Mouse (Mus musculus) liver, embryonic 11.5 days (tissue): ENCODE data around the gene Map1lc3b. TPM values are rescaled to one million over a fixed set of nuclear protein-coding genes. Genes with fewer than 3 reads are reported as not detected.

Experiments used
- ATAC-seq: fragments of 200-750 bp; cut with Nextera tagmentation; replicated peaks from 2 replicates; pipeline ENCODE4 v1.8.0; 2017; ENCODE audit warnings: moderate number of reproducible peaks, mild to moderate bottlenecking, moderate TSS enrichment, moderate library complexity; ENCODE audit not compliant: low FRiP score
- DNase-seq: peaks from one replicate; pipeline ENCODE4 v3.0.0-alpha.2; 2017; ENCODE audit warnings: low spot score
- H3K27ac ChIP-seq: fragments of 300-500 bp; sonication (generic); 2 replicates; pipeline ENCODE4 v1.5.1; 2014; ENCODE audit warnings: mild to moderate bottlenecking, low read depth, low read length, control low read depth
- H3K27me3 ChIP-seq: fragments of 300-500 bp; sonication (generic); replicated peaks from 2 replicates; pipeline ENCODE4 v1.6.1; 2014; ENCODE audit warnings: low read length, mixed read lengths; ENCODE audit not compliant: control insufficient read depth, insufficient read depth
- H3K36me3 ChIP-seq: fragments of 300-500 bp; sonication (generic); 2 replicates; pipeline ENCODE4 v1.6.1; 2014; ENCODE audit warnings: mild to moderate bottlenecking, low read length, moderate library complexity, mixed read lengths; ENCODE audit not compliant: control insufficient read depth, insufficient read depth
- H3K4me1 ChIP-seq: fragments of 300-500 bp; sonication (generic); replicated peaks from 2 replicates; pipeline ENCODE4 v1.6.1; 2014; ENCODE audit warnings: low read length, mixed read lengths; ENCODE audit not compliant: control insufficient read depth, insufficient read depth
- H3K4me2 ChIP-seq: fragments of 300-500 bp; sonication (generic); 2 replicates; pipeline ENCODE4 v1.6.1; 2014; ENCODE audit warnings: mild to moderate bottlenecking, control low read depth, moderate library complexity
- H3K4me3 ChIP-seq: fragments of 300-500 bp; sonication (generic); 2 replicates; pipeline ENCODE4 v1.5.1; 2014; ENCODE audit warnings: low read depth, low read length, control low read depth
- H3K9ac ChIP-seq: fragments of 300-500 bp; sonication (generic); 2 replicates; pipeline ENCODE4 v1.6.1; 2014; ENCODE audit warnings: low read depth, low read length, control low read depth
- H3K9me3 ChIP-seq: fragments of 300-500 bp; sonication (generic); 2 replicates; pipeline ENCODE4 v1.6.1; 2016; ENCODE audit warnings: low read length, inconsistent platforms, mixed read lengths; ENCODE audit not compliant: control insufficient read depth
- WGBS: fragments of 180-500 bp; shearing (Covaris S2); extraction: QIAGEN DNeasy Blood & Tissue Kit; methylation state at CpG from one replicate; pipeline ENCODE4 v1.1.7; 2014; 5-methylcytosine and 5-hydroxymethylcytosine counted together
- polyA plus RNA-seq: library from polyadenylated mRNA; unstranded; fragments of >200 nt; fragmentation: Nextera tagmentation; extraction: Ambion mirVana; gene quantifications from 2 replicates; pipeline ENCODE4 v1.2.1, GENCODE M21; 2014

The Map1lc3b gene
- polyA plus RNA-seq, 1 experiment from 2014 or later: 167 TPM

GRCm38 (mm10) chr8:121563701-121564100 lies 26.5 kb upstream of the Map1lc3b start:
- ATAC-seq (no peak), DNase-seq (no peak)
- peaks cover 11% of the 10 kb centered on the region for H3K4me1 ChIP-seq
- no peaks in the 10 kb centered on the region for H3K9me3 ChIP-seq
- no peaks in the 10 kb centered on the region for H3K27me3 ChIP-seq
- H3K4me2 ChIP-seq: no peak overlapping the region
- no peak overlapping the region for H3K27ac ChIP-seq
- peaks cover 7% of the 10 kb centered on the region for H3K36me3 ChIP-seq
- no peak overlapping the region for H3K9ac ChIP-seq
- 79% methylated on average over 6 of the region's 6 CpGs for WGBS
- H3K4me3 ChIP-seq: no peak overlapping the region

- Histone ChIP-seq H3K27me3 (no peaks in the 10 kb centered on the region), H3K36me3 (no peaks in the 10 kb centered on the region; the same call in 1 of the 2 replicates), H3K9ac (no peak overlapping the region), H3K4me1 (peaks cover 20% of the 10 kb centered on the region), H3K27ac (no peak overlapping the region), H3K4me3 (no peak overlapping the region), H3K4me2 (no peak overlapping the region), H3K9me3 (no peaks in the 10 kb centered on the region)
- no peak for DNase-seq
- 65% methylated on average over 6 of the region's 6 CpGs for WGBS
- no peak for ATAC-seq
Observed at GRCm38 (mm10) chr8:121568321-121568720, 21.8 kb upstream of the Map1lc3b start.

GRCm38 (mm10) chr8:121570335-121570734 lies 19.8 kb upstream of the Map1lc3b start:
- 57% methylated on average over 21 of the region's 21 CpGs for WGBS
- Histone ChIP-seq H3K9ac (no peak overlapping the region), H3K4me2 (peak overlapping the region; percentile 51), H3K27me3 (no peaks in the 10 kb centered on the region), H3K4me1 (peaks cover 28% of the 10 kb centered on the region), H3K27ac (peak overlapping the region; percentile 32), H3K36me3 (no peaks in the 10 kb centered on the region; the same call in 1 of the 2 replicates), H3K9me3 (no peaks in the 10 kb centered on the region), H3K4me3 (0 out of 2 replicates have a peak overlapping the region, but pooled peaks have one; percentile 4)
- no peak for ATAC-seq
- DNase-seq: no peak

GRCm38 (mm10) chr8:121570801-121571200 lies 19.4 kb upstream of the Map1lc3b start:
- whole genome bisulfite sequencing: 75% methylated on average over 17 of the region's 17 CpGs
- H3K27me3 ChIP-seq: no peaks in the 10 kb centered on the region
- peak overlapping the region; percentile 51 for H3K4me2 ChIP-seq
- ATAC-seq (no peak), DNase-seq (no peak)
- no peak overlapping the region for H3K9ac ChIP-seq
- peaks cover 28% of the 10 kb centered on the region for H3K4me1 ChIP-seq
- no peak overlapping the region; the same call in 1 of the 2 replicates for H3K27ac ChIP-seq
- no peaks in the 10 kb centered on the region; the same call in 1 of the 2 replicates for H3K36me3 ChIP-seq
- 0 out of 2 replicates have a peak overlapping the region, but pooled peaks have one; percentile 4 for H3K4me3 ChIP-seq
- no peaks in the 10 kb centered on the region for H3K9me3 ChIP-seq

GRCm38 (mm10) chr8:121572121-121572520 lies 18.0 kb upstream of the Map1lc3b start:
- ATAC-seq: no peak
- H3K4me1 ChIP-seq: peaks cover 34% of the 10 kb centered on the region

GRCm38 (mm10) chr8:121573275-121573674 lies 16.9 kb upstream of the Map1lc3b start:
- ATAC-seq (peak; percentile 64; the same call in 1 of the 2 replicates), DNase-seq (no peak)
- Histone ChIP-seq H3K4me2 (no peak overlapping the region), H3K27ac (no peak overlapping the region), H3K36me3 (no peaks in the 10 kb centered on the region; the same call in 1 of the 2 replicates), H3K4me1 (peaks cover 37% of the 10 kb centered on the region), H3K9ac (no peak overlapping the region), H3K4me3 (no peak overlapping the region), H3K9me3 (no peaks in the 10 kb centered on the region), H3K27me3 (no peaks in the 10 kb centered on the region)
- WGBS: 67% methylated on average over 3 of the region's 3 CpGs

More at GRCm38 (mm10) chr8:121572121-121572520, 18.0 kb upstream of the Map1lc3b start:
- H3K36me3 ChIP-seq: no peaks in the 10 kb centered on the region; the same call in 1 of the 2 replicates
- no peak overlapping the region for H3K9ac ChIP-seq
- no peaks in the 10 kb centered on the region for H3K27me3 ChIP-seq
- no peak overlapping the region for H3K27ac ChIP-seq
- no peaks in the 10 kb centered on the region for H3K9me3 ChIP-seq
- no peak overlapping the region for H3K4me3 ChIP-seq
- H3K4me2 ChIP-seq: no peak overlapping the region
- no peak for DNase-seq
- WGBS: 83% methylated on average over 7 of the region's 7 CpGs

- H3K27ac ChIP-seq: no peak overlapping the region
- DNase-seq (no peak), ATAC-seq (no peak)
- H3K36me3 ChIP-seq: no peaks in the 10 kb centered on the region
- no peaks in the 10 kb centered on the region for H3K27me3 ChIP-seq
- 89% methylated on average over 3 of the region's 3 CpGs for WGBS
- no peaks in the 10 kb centered on the region for H3K9me3 ChIP-seq
- no peak overlapping the region for H3K4me2 ChIP-seq
- peaks cover 32% of the 10 kb centered on the region for H3K4me1 ChIP-seq
- H3K9ac ChIP-seq: no peak overlapping the region
- no peak overlapping the region for H3K4me3 ChIP-seq
Observed at GRCm38 (mm10) chr8:121575661-121576060, 14.5 kb upstream of the Map1lc3b start.

GRCm38 (mm10) chr8:121577751-121578675 lies 12.1 kb upstream of the Map1lc3b start:
- WGBS: 3% methylated on average over 32 of the region's 44 CpGs
- Histone ChIP-seq H3K4me1 (peaks cover 25% of the 10 kb centered on the region), H3K4me3 (peak overlapping the region; percentile 71), H3K9me3 (no peaks in the 10 kb centered on the region), H3K27ac (peak overlapping the region; percentile 73), H3K27me3 (no peaks in the 10 kb centered on the region), H3K9ac (peak overlapping the region; percentile 85), H3K36me3 (no peaks in the 10 kb centered on the region), H3K4me2 (peak overlapping the region; percentile 96)
- ATAC-seq: peak; percentile 40; the same call in 1 of the 2 replicates
- DNase-seq: no peak
